Mouse (Mus musculus): ENCODE results near the gene Gadd45a. TPM values are rescaled to one million over a fixed set of nuclear protein-coding genes. Genes with fewer than 3 reads are reported as not detected.

Gene Gadd45a
- polyA plus RNA-seq, 1 experiment from 2014 or later: 7.2 TPM

Other genes with a start within 250 kb of the Gadd45a start
- gene Vmn1r39, start 226.8 kb downstream of the Gadd45a start, polyA plus RNA-seq (2015; fragmentation: Nextera tagmentation; extraction: Ambion mirVana): not detected in 2 replicates
- gene Gng12, start 141.1 kb downstream of the Gadd45a start, polyA plus RNA-seq (2015; fragmentation: Nextera tagmentation; extraction: Ambion mirVana): 29.1 and 32.2 TPM in 2 replicates
- 291 and 315 TPM in 2 replicates for gene Serbp1, start 200.7 kb upstream of the Gadd45a start, polyA plus RNA-seq (2015; fragmentation: Nextera tagmentation; extraction: Ambion mirVana)

Measured in forebrain, embryonic 16.5 days (tissue).